Mouse (Mus musculus) megakaryocyte progenitor cell, adult 5-6 weeks (primary cell): ENCODE measurements around the gene Cnot2. TPM values are rescaled to one million over a fixed set of nuclear protein-coding genes. Genes with fewer than 3 reads are reported as not detected.

ENCODE experiments used
- ATAC-seq: replicated peaks from 2 replicates; pipeline ENCODE4 v1.8.0; 2016; ENCODE audit warnings: mild to moderate bottlenecking, moderate TSS enrichment, inconsistent platforms; ENCODE audit not compliant: poor library complexity
- total RNA-seq, 2 experiments: library from RNA; stranded (forward) in 1 of 2; stranded (reverse) in 1 of 2; fragments of 157-497, 149-512 nt in 1 of 2; fragments of 200-1000 nt in 1 of 2; gene quantifications; 2 replicates each; pipeline versions ENCODE4 v1.2.3 to v1.2.4; 2015 to 2017

Gene Cnot2
- total RNA-seq, 2 experiments from 2014 or later, result 100 to 101 TPM

GRCm38 (mm10) chr10:116435455-116435854 lies 145.9 kb downstream of the Cnot2 start:
- ATAC-seq, result no peak

Other genes with a start within 250 kb of the Cnot2 start
- gene Kcnmb4, start 107.6 kb downstream of the Cnot2 start, total RNA-seq (2015), result 0.15 TPM in 1 of 2 replicates, not detected in the other
- gene Kcnmb4, start 107.6 kb downstream of the Cnot2 start, total RNA-seq (2017), result not detected in 2 replicates